Mouse (Mus musculus) thymus, postnatal 10 days (tissue): ENCODE data around the gene Rab26.

Source experiments
- DNase-seq, 2 experiments: peaks; one replicate each; pipeline ENCODE4 v3.0.0; 2021; ENCODE audit warnings: low spot score in 2 of 2

Gene Rab26

GRCm38 (mm10) chr17:24534160-24534718, at the start of gene Rab26:
Rab26 (minus strand) TSS chr17:24534210.
- DNase-seq = no peak

- no peak for DNase-seq
Observed at GRCm38 (mm10) chr17:24580287-24580686, 46.3 kb upstream of the Rab26 start.

GRCm38 (mm10) chr17:24579532-24579931, 45.5 kb upstream of the Rab26 start:
- DNase-seq = no peak

GRCm38 (mm10) chr17:24573811-24574210, 39.8 kb upstream of the Rab26 start:
- DNase-seq = no peak

GRCm38 (mm10) chr17:24572651-24573245, 38.7 kb upstream of the Rab26 start:
- DNase-seq = no peak

- no peak for DNase-seq
Observed at GRCm38 (mm10) chr17:24569837-24570236, 35.8 kb upstream of the Rab26 start.

GRCm38 (mm10) chr17:24567034-24567779, 33.2 kb upstream of the Rab26 start:
- DNase-seq = no peak

- no peak for DNase-seq
Observed at GRCm38 (mm10) chr17:24565792-24566191, 31.8 kb upstream of the Rab26 start.

- DNase-seq = no peak
Observed at GRCm38 (mm10) chr17:24565092-24565491, 31.1 kb upstream of the Rab26 start.

- DNase-seq = no peak
Observed at GRCm38 (mm10) chr17:24564422-24564821, 30.4 kb upstream of the Rab26 start.

GRCm38 (mm10) chr17:24563638-24564037, 29.6 kb upstream of the Rab26 start:
- DNase-seq = no peak

- DNase-seq = no peak
Observed at GRCm38 (mm10) chr17:24561592-24561991, 27.6 kb upstream of the Rab26 start.

- DNase-seq = no peak
Observed at GRCm38 (mm10) chr17:24560301-24561028, 26.5 kb upstream of the Rab26 start.

- no peak for DNase-seq
Observed at GRCm38 (mm10) chr17:24559146-24559545, 25.1 kb upstream of the Rab26 start.

GRCm38 (mm10) chr17:24558600-24559099, 24.6 kb upstream of the Rab26 start:
- no peak for DNase-seq

- no peak for DNase-seq
Observed at GRCm38 (mm10) chr17:24557091-24557490, 23.1 kb upstream of the Rab26 start.

- DNase-seq = no peak
Observed at GRCm38 (mm10) chr17:24551050-24551444, 17.0 kb upstream of the Rab26 start.

GRCm38 (mm10) chr17:24550416-24551049, 16.5 kb upstream of the Rab26 start:
- peak; percentile 48 to 58 for DNase-seq

- DNase-seq = peak; percentile 99
Observed at GRCm38 (mm10) chr17:24549618-24550415, 15.8 kb upstream of the Rab26 start, which contains the start of gene Pkd1. Pkd1 (plus strand) TSS chr17:24549834.

- DNase-seq = peak; percentile 28 to 44
Observed at GRCm38 (mm10) chr17:24548921-24549617, 15.1 kb upstream of the Rab26 start.
